Mouse (Mus musculus) fat pad, adult 2 months (tissue): ENCODE measurements around the gene Lrrc1.
A peak's percentile ranks its signal among the peaks of the same experiment; 100 is the strongest.
"Not testable (repeated sequence)": the region's sequence is repeated elsewhere in the genome, so short reads cannot be mapped to it uniquely, and the experiment has no call there.

ENCODE experiments used
- DNase-seq: peaks from one replicate; pipeline ENCODE4 v3.0.0-alpha.2; 2011; ENCODE audit warnings: low read depth, low spot score; ENCODE audit errors: extremely low read depth

The Lrrc1 gene

GRCm38 (mm10) chr9:77544354-77545067 is at the start of gene Lrrc1:
Lrrc1 (minus strand) TSS chr9:77544870.
- no peak for DNase-seq

GRCm38 (mm10) chr9:77592423-77592822 is 47.8 kb upstream of the Lrrc1 start:
- no peak for DNase-seq

GRCm38 (mm10) chr9:77589496-77589895 is 44.8 kb upstream of the Lrrc1 start:
- DNase-seq, result no peak

- no peak for DNase-seq
Measured at GRCm38 (mm10) chr9:77587616-77588015, 42.9 kb upstream of the Lrrc1 start.

GRCm38 (mm10) chr9:77586806-77587591 is 42.3 kb upstream of the Lrrc1 start:
- peak; percentile 52 for DNase-seq

- no peak for DNase-seq
Measured at GRCm38 (mm10) chr9:77584746-77585145, 40.1 kb upstream of the Lrrc1 start.

- DNase-seq, result no peak
Measured at GRCm38 (mm10) chr9:77583302-77583701, 38.6 kb upstream of the Lrrc1 start.

- DNase-seq, result no peak
Measured at GRCm38 (mm10) chr9:77579827-77580226, 35.2 kb upstream of the Lrrc1 start.

GRCm38 (mm10) chr9:77577931-77578330 is 33.3 kb upstream of the Lrrc1 start:
- DNase-seq, result no peak

- no peak for DNase-seq
Measured at GRCm38 (mm10) chr9:77577409-77577808, 32.7 kb upstream of the Lrrc1 start.

- no peak for DNase-seq
Measured at GRCm38 (mm10) chr9:77576320-77576719, 31.6 kb upstream of the Lrrc1 start.

- not testable (repeated sequence) for DNase-seq
Measured at GRCm38 (mm10) chr9:77574996-77575395, 30.3 kb upstream of the Lrrc1 start.

GRCm38 (mm10) chr9:77571851-77572250 is 27.2 kb upstream of the Lrrc1 start:
- no peak for DNase-seq

GRCm38 (mm10) chr9:77568789-77569506 is 24.3 kb upstream of the Lrrc1 start:
- DNase-seq, result no peak

GRCm38 (mm10) chr9:77561827-77562226 is 17.2 kb upstream of the Lrrc1 start:
- no peak for DNase-seq

GRCm38 (mm10) chr9:77557963-77558362 is 13.3 kb upstream of the Lrrc1 start:
- DNase-seq, result no peak

GRCm38 (mm10) chr9:77557181-77557580 is 12.5 kb upstream of the Lrrc1 start:
- no peak for DNase-seq

GRCm38 (mm10) chr9:77556435-77556834 is 11.8 kb upstream of the Lrrc1 start:
- no peak for DNase-seq

GRCm38 (mm10) chr9:77553465-77553864 is 8.8 kb upstream of the Lrrc1 start:
- no peak for DNase-seq

GRCm38 (mm10) chr9:77551036-77551512 is 6.4 kb upstream of the Lrrc1 start:
- no peak for DNase-seq

GRCm38 (mm10) chr9:77546010-77546409 is 1.3 kb upstream of the Lrrc1 start:
- no peak for DNase-seq

GRCm38 (mm10) chr9:77545068-77545421 is 375 bp upstream of the Lrrc1 start:
- DNase-seq, result no peak
